Mouse (Mus musculus) C2C12 (cell line): ENCODE measurements around the gene Dazap1.

Source experiments
- CEBPB ChIP-seq: IDR thresholded peaks from one replicate; pipeline ENCODE4 v1.6.1; 2011; ENCODE audit warnings: low read depth, mild to moderate bottlenecking, control low read depth, moderate library complexity
- CTCF ChIP-seq: IDR thresholded peaks from one replicate; pipeline ENCODE4 v1.5.1; 2011; ENCODE audit not compliant: control insufficient read depth, insufficient read depth, insufficient read length
- FOSL1 ChIP-seq: IDR thresholded peaks from one replicate; pipeline ENCODE4 v1.8.0; 2011; ENCODE audit warnings: mild to moderate bottlenecking, low read length; ENCODE audit not compliant: poor library complexity, insufficient read depth, severe bottlenecking
- MYOD1 ChIP-seq: IDR thresholded peaks from one replicate; pipeline ENCODE4 v1.6.1; 2011; ENCODE audit warnings: low read depth; ENCODE audit not compliant: control insufficient read depth, insufficient read length
- MYOG ChIP-seq: IDR thresholded peaks from one replicate; pipeline ENCODE4 v1.6.1; 2011; ENCODE audit not compliant: control insufficient read depth, insufficient read length; ENCODE audit errors: extremely low read depth
- USF1 ChIP-seq: IDR thresholded peaks from one replicate; pipeline ENCODE4 v1.6.1; 2011; ENCODE audit warnings: low read depth, mild to moderate bottlenecking, control low read depth, moderate library complexity

- TF ChIP-seq CTCF = no peak
- no peak for TF ChIP-seq MYOG
- TF ChIP-seq CEBPB = no peak
- no peak for TF ChIP-seq USF1
- TF ChIP-seq FOSL1 = no peak
- no peak for TF ChIP-seq MYOD1
Observed at GRCm38 (mm10) chr10:80270099-80270498, 8.8 kb downstream of the Dazap1 start.
